Comparison of ENCODE assay signal across 8 mouse cellular contexts in the genomic region with DNA sequence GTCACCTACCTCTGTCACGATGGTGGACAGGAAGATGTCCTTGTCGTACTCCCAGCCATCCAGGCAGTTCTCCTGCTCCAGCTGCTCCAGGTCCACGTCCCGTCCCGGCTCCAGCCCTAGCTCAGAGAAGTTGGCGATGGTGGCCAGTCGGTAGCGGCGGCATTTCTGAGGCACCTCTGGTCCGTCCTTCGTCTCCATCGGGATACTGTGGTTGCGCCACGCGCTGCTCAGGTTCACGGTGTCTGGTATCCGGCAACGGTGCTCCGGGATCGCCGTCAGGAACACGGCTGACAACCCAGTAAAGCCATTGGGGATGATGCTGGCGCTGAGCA. TPM values are rescaled to one million over a fixed set of nuclear protein-coding genes. Genes with fewer than 3 reads are reported as not detected.
DNase-seq lines count a peak whose midpoint lies in the region; ATAC-seq and TF ChIP-seq lines count a peak whose summit lies in the region.
"Not testable (repeated sequence)": the region's sequence is repeated elsewhere in the genome, so short reads cannot be mapped to it uniquely, and the experiment has no call there.

No protein-coding gene starts in this region.

- peak overlapping the region; percentile 63 for H3K4me2 ChIP-seq in intestine, embryonic 14.5 days (ENCODE audit: low read length)
- H3K4me2 ChIP-seq in limb, embryonic 14.5 days (replicated peaks; ENCODE audit: low read depth, low read length, severe bottlenecking), result peak overlapping the region; percentile 87
- peak overlapping the region; percentile 92 for H3K4me2 ChIP-seq in myocyte (ENCODE audit: low read depth)

- TF ChIP-seq POLR2A in limb, embryonic 14.5 days (IDR thresholded peaks at IDR 0.05; ENCODE audit: borderline replicate concordance, extremely low read depth, insufficient read depth, insufficient read length); myocyte (IDR thresholded peaks at IDR 0.05; ENCODE audit: insufficient read length, low read depth); testis, adult 2 months (IDR thresholded peaks at IDR 0.05; ENCODE audit: control insufficient read depth, low read depth, low read length): not testable (repeated sequence)

- peak; percentile 47 for DNase-seq in adrenal gland, postnatal 10 days
- DNase-seq in heart, embryonic 10.5 days (ENCODE audit: low spot score); intestine, embryonic 14.5 days (ENCODE audit: low spot score); limb, embryonic 14.5 days (ENCODE audit: low spot score): not testable (repeated sequence)
- peak; percentile 20 for DNase-seq in lung, postnatal 36 days

- ATAC-seq in intestine, embryonic 14.5 days (replicated peaks; ENCODE audit: low FRiP score, low TSS enrichment, low read depth); limb, embryonic 14.5 days (ENCODE audit: low FRiP score, low read depth): not testable (repeated sequence)

- peaks cover 20% of the 10 kb centered on the region for H3K4me1 ChIP-seq in erythroblast, embryonic 14.5 days (ENCODE audit: control insufficient read depth)
- peaks cover 13% of the 10 kb centered on the region; the same call in 1 of the 2 replicates for H3K4me1 ChIP-seq in heart, embryonic 10.5 days
- H3K4me1 ChIP-seq in intestine, embryonic 14.5 days (replicated peaks; ENCODE audit: control insufficient read depth, insufficient read depth, low read length); limb, embryonic 14.5 days (ENCODE audit: control insufficient read depth, insufficient read depth, low read length); testis, adult 2 months (ENCODE audit: control insufficient read depth, insufficient read depth, low read length): not testable (repeated sequence)

- peak overlapping the region; percentile 85 for H3K27ac ChIP-seq in heart, embryonic 10.5 days
- H3K27ac ChIP-seq in intestine, embryonic 14.5 days (ENCODE audit: low read depth), result 0 out of 2 replicates have a peak overlapping the region, but pooled peaks have one; percentile 57
- not testable (repeated sequence) for H3K27ac ChIP-seq in limb, embryonic 14.5 days (replicated peaks; ENCODE audit: low read depth, low read length)
- H3K27ac ChIP-seq in testis, adult 2 months (ENCODE audit: control insufficient read depth, insufficient read depth, low read depth, low read length), result peak overlapping the region; percentile 84

- peak overlapping the region; percentile 14 for H3ac ChIP-seq in myocyte (ENCODE audit: control insufficient read depth, insufficient read length)

- peak overlapping the region; percentile 69 for H3K4me3 ChIP-seq in erythroblast, embryonic 14.5 days (replicated peaks)
- peak overlapping the region; percentile 79 for H3K4me3 ChIP-seq in heart, embryonic 10.5 days
- peak overlapping the region; percentile 60 for H3K4me3 ChIP-seq in intestine, embryonic 14.5 days (ENCODE audit: low read depth, low read length)
- peak overlapping the region; percentile 50 for H3K4me3 ChIP-seq in limb, embryonic 14.5 days (replicated peaks; ENCODE audit: low read length)
- peak overlapping the region; percentile 78 for H3K4me3 ChIP-seq in myocyte
- H3K4me3 ChIP-seq in testis, adult 2 months (ENCODE audit: control insufficient read depth, low read depth, low read length), result peak overlapping the region; percentile 99

- peaks cover 19% of the 10 kb centered on the region for H3K27me3 ChIP-seq in erythroblast, embryonic 14.5 days (ENCODE audit: control insufficient read depth)
- H3K27me3 ChIP-seq in heart, embryonic 10.5 days (ENCODE audit: insufficient read depth, poor library complexity, severe bottlenecking), result peaks cover 11% of the 10 kb centered on the region
- H3K27me3 ChIP-seq in intestine, embryonic 14.5 days (replicated peaks; ENCODE audit: control insufficient read depth, insufficient read depth, low read length); limb, embryonic 14.5 days (ENCODE audit: control insufficient read depth, insufficient read depth, low read length); myocyte (ENCODE audit: control insufficient read depth, insufficient read depth, insufficient read length); testis, adult 2 months (ENCODE audit: control insufficient read depth, insufficient read depth, low read length): not testable (repeated sequence)

- peak overlapping the region; percentile 61 for H3K9ac ChIP-seq in intestine, embryonic 14.5 days (ENCODE audit: low read length)
- H3K9ac ChIP-seq in limb, embryonic 14.5 days (ENCODE audit: low read depth, low read length, severe bottlenecking), result peak overlapping the region; percentile 68

- WGBS in heart, embryonic 10.5 days, result 1% methylated on average over 23 of the region's 23 CpGs
- WGBS in intestine, embryonic 14.5 days, result 0% methylated on average over 23 of the region's 23 CpGs
- WGBS in limb, embryonic 14.5 days, result 1% methylated on average over 23 of the region's 23 CpGs

- not testable (repeated sequence) for TF ChIP-seq CTCF in testis, adult 2 months (IDR thresholded peaks at IDR 0.05; ENCODE audit: control insufficient read depth, insufficient read depth, insufficient replicate concordance, low read depth, low read length)

- H3K36me3 ChIP-seq in erythroblast, embryonic 14.5 days (ENCODE audit: control insufficient read depth), result peaks cover 40% of the 10 kb centered on the region
- H3K36me3 ChIP-seq in heart, embryonic 10.5 days; intestine, embryonic 14.5 days (ENCODE audit: control insufficient read depth, insufficient read depth, low read length); limb, embryonic 14.5 days (ENCODE audit: control insufficient read depth, insufficient read depth, low read length); myocyte (ENCODE audit: control insufficient read depth, insufficient read depth); testis, adult 2 months (ENCODE audit: control insufficient read depth, insufficient read depth, low read length): not testable (repeated sequence)

- H3K9me3 ChIP-seq in erythroblast, embryonic 14.5 days (ENCODE audit: control insufficient read depth, low read length); heart, embryonic 10.5 days; intestine, embryonic 14.5 days (ENCODE audit: control insufficient read depth, low read length); limb, embryonic 14.5 days (ENCODE audit: control insufficient read depth, low read length): not testable (repeated sequence)

- H3K79me2 ChIP-seq in myocyte (ENCODE audit: control insufficient read depth, insufficient read depth), result not testable (repeated sequence)

RNA-seq across cellular contexts. Expression of gene Slc22a21, which starts 0.7 kb away (rescaled TPM):
- total RNA-seq in adrenal gland, postnatal 10 days (2021), result 1 to 10 TPM; 4.4 to 5.8 TPM
- polyA plus RNA-seq in erythroblast, embryonic 14.5 days (2012), result 0.26 and 0.77 TPM in 2 replicates
- polyA plus RNA-seq in heart, embryonic 10.5 days (2016; fragmentation: Nextera tagmentation; extraction: Ambion mirVana), result 1.7 and 2.7 TPM in 2 replicates
- polyA plus RNA-seq in intestine, embryonic 14.5 days (2014; fragmentation: Nextera tagmentation; extraction: Ambion mirVana), result 9.9 and 10.0 TPM in 2 replicates
- polyA plus RNA-seq in limb, embryonic 14.5 days (2012; rRNA removed), result 9.7 and 11.9 TPM in 2 replicates
- polyA plus RNA-seq in limb, embryonic 14.5 days (2014; fragmentation: Nextera tagmentation; extraction: Ambion mirVana), result 5.9 and 6.2 TPM in 2 replicates
- polyA plus RNA-seq in myocyte (2012; fragmentation: generic; extraction: Trizol), result 1.6 TPM
- 67.2 and 68.6 TPM in 2 replicates for polyA plus RNA-seq in testis, adult 2 months (2012; rRNA removed)

RNA-seq across cellular contexts. Expression of gene Slc22a4, which starts 48.5 kb away (rescaled TPM):
- total RNA-seq in adrenal gland, postnatal 10 days (2021), result 1 to 10 TPM; 3.3 to 4.2 TPM
- 10.1 and 12.5 TPM in 2 replicates for polyA plus RNA-seq in erythroblast, embryonic 14.5 days (2012)
- polyA plus RNA-seq in heart, embryonic 10.5 days (2016; fragmentation: Nextera tagmentation; extraction: Ambion mirVana), result 3.4 and 4.5 TPM in 2 replicates
- 0.18 and 0.51 TPM in 2 replicates for polyA plus RNA-seq in intestine, embryonic 14.5 days (2014; fragmentation: Nextera tagmentation; extraction: Ambion mirVana)
- 2.7 and 3.2 TPM in 2 replicates for polyA plus RNA-seq in limb, embryonic 14.5 days (2012; rRNA removed)
- polyA plus RNA-seq in limb, embryonic 14.5 days (2014; fragmentation: Nextera tagmentation; extraction: Ambion mirVana), result 3.4 and 5.2 TPM in 2 replicates
- polyA plus RNA-seq in myocyte (2012; fragmentation: generic; extraction: Trizol), result 2.0 TPM
- 0.47 and 0.57 TPM in 2 replicates for polyA plus RNA-seq in testis, adult 2 months (2012; rRNA removed)
